Mouse (Mus musculus): Measurements from ENCODE around the gene Gnai2. TPM values are rescaled to one million over a fixed set of nuclear protein-coding genes. Genes with fewer than 3 reads are reported as not detected.

Gene Gnai2
- polyA plus RNA-seq, 1 experiment from 2014 or later = 397 TPM

- H3K4me1 ChIP-seq = peaks cover 25% of the 10 kb centered on the region
- ATAC-seq = no peak
- no peak overlapping the region for H3K4me3 ChIP-seq
- no peaks in the 10 kb centered on the region for H3K27me3 ChIP-seq
- no peaks in the 10 kb centered on the region for H3K36me3 ChIP-seq (ENCODE audit: poor library complexity, severe bottlenecking)
- no peak overlapping the region for H3K4me2 ChIP-seq
- H3K9ac ChIP-seq = no peak overlapping the region
- no peaks in the 10 kb centered on the region for H3K9me3 ChIP-seq (replicated peaks)
- no peak overlapping the region for H3K27ac ChIP-seq
- WGBS = 90% methylated on average over 2 of the region's 2 CpGs
Measured at GRCm38 (mm10) chr9:107653474-107653873, 18.3 kb upstream of the Gnai2 start.

GRCm38 (mm10) chr9:107650708-107651481 is 15.7 kb upstream of the Gnai2 start:
- peak overlapping the region; percentile 26 for H3K9ac ChIP-seq
- WGBS = 21% methylated on average over 12 of the region's 12 CpGs
- no peak overlapping the region for H3K4me3 ChIP-seq
- no peaks in the 10 kb centered on the region for H3K9me3 ChIP-seq (replicated peaks)
- peaks cover 25% of the 10 kb centered on the region for H3K4me1 ChIP-seq
- H3K36me3 ChIP-seq (ENCODE audit: poor library complexity, severe bottlenecking) = no peaks in the 10 kb centered on the region
- H3K27ac ChIP-seq = peak overlapping the region; percentile 75
- no peaks in the 10 kb centered on the region for H3K27me3 ChIP-seq
- ATAC-seq = peak; percentile 81
- peak overlapping the region; percentile 14; the same call in 1 of the 2 replicates for H3K4me2 ChIP-seq

- ATAC-seq = peak; percentile 19; the same call in 1 of the 2 replicates
- H3K4me3 ChIP-seq = no peak overlapping the region
- H3K9me3 ChIP-seq (replicated peaks) = no peaks in the 10 kb centered on the region
- H3K36me3 ChIP-seq (ENCODE audit: poor library complexity, severe bottlenecking) = no peaks in the 10 kb centered on the region
- H3K27ac ChIP-seq = peak overlapping the region; percentile 75
- H3K4me1 ChIP-seq = peaks cover 29% of the 10 kb centered on the region
- 65% methylated on average over 7 of the region's 7 CpGs for WGBS
- H3K9ac ChIP-seq = peak overlapping the region; percentile 26; the same call in 1 of the 2 replicates
- H3K27me3 ChIP-seq = no peaks in the 10 kb centered on the region
- H3K4me2 ChIP-seq = peak overlapping the region; percentile 14; the same call in 1 of the 2 replicates
Measured at GRCm38 (mm10) chr9:107650225-107650624, 15.1 kb upstream of the Gnai2 start.

GRCm38 (mm10) chr9:107648767-107649166 is 13.6 kb upstream of the Gnai2 start:
- peaks cover 39% of the 10 kb centered on the region for H3K4me1 ChIP-seq
- H3K27ac ChIP-seq = no peak overlapping the region
- no peak overlapping the region for H3K9ac ChIP-seq
- H3K4me2 ChIP-seq = no peak overlapping the region
- H3K4me3 ChIP-seq = no peak overlapping the region
- ATAC-seq = no peak
- 60% methylated on average over 3 of the region's 3 CpGs for WGBS
- H3K9me3 ChIP-seq (replicated peaks) = no peaks in the 10 kb centered on the region
- no peaks in the 10 kb centered on the region for H3K27me3 ChIP-seq
- H3K36me3 ChIP-seq (ENCODE audit: poor library complexity, severe bottlenecking) = no peaks in the 10 kb centered on the region

- H3K4me2 ChIP-seq = no peak overlapping the region
- no peaks in the 10 kb centered on the region for H3K27me3 ChIP-seq
- ATAC-seq = no peak
- H3K9ac ChIP-seq = no peak overlapping the region
- H3K9me3 ChIP-seq (replicated peaks) = no peaks in the 10 kb centered on the region
- H3K4me1 ChIP-seq = peaks cover 41% of the 10 kb centered on the region
- no peak overlapping the region for H3K27ac ChIP-seq
- H3K4me3 ChIP-seq = no peak overlapping the region
- WGBS = 83% methylated on average over 6 of the region's 6 CpGs
- no peaks in the 10 kb centered on the region for H3K36me3 ChIP-seq (ENCODE audit: poor library complexity, severe bottlenecking)
Measured at GRCm38 (mm10) chr9:107646975-107647374, 11.8 kb upstream of the Gnai2 start.

GRCm38 (mm10) chr9:107645577-107645976 is 10.4 kb upstream of the Gnai2 start:
- 9% methylated on average over 5 of the region's 5 CpGs for WGBS
- no peak overlapping the region for H3K9ac ChIP-seq
- peak; percentile 58 for ATAC-seq
- no peak overlapping the region for H3K4me3 ChIP-seq
- peaks cover 40% of the 10 kb centered on the region for H3K4me1 ChIP-seq
- no peaks in the 10 kb centered on the region for H3K36me3 ChIP-seq (ENCODE audit: poor library complexity, severe bottlenecking)
- no peak overlapping the region for H3K27ac ChIP-seq
- H3K4me2 ChIP-seq = no peak overlapping the region
- no peaks in the 10 kb centered on the region for H3K27me3 ChIP-seq
- no peaks in the 10 kb centered on the region for H3K9me3 ChIP-seq (replicated peaks)

- Histone ChIP-seq H3K9me3 (replicated peaks) (no peaks in the 10 kb centered on the region), H3K27me3 (no peaks in the 10 kb centered on the region), H3K4me1 (peaks cover 39% of the 10 kb centered on the region), H3K9ac (peak overlapping the region; percentile 66; the same call in 1 of the 2 replicates), H3K4me3 (no peak overlapping the region), H3K27ac (no peak overlapping the region), H3K36me3 (ENCODE audit: poor library complexity, severe bottlenecking) (no peaks in the 10 kb centered on the region), H3K4me2 (peak overlapping the region; percentile 67; the same call in 1 of the 2 replicates)
- 52% methylated on average over 7 of the region's 7 CpGs for WGBS
- ATAC-seq = 0 out of 2 replicates have a peak, but pooled peaks have one; percentile 6
Measured at GRCm38 (mm10) chr9:107645153-107645510, 10.0 kb upstream of the Gnai2 start.

GRCm38 (mm10) chr9:107644495-107645152 is 9.5 kb upstream of the Gnai2 start:
- 0 out of 2 replicates have a peak overlapping the region, but pooled peaks have one; percentile 35 for H3K27ac ChIP-seq
- ATAC-seq = peak; percentile 73
- peak overlapping the region; percentile 37 for H3K4me3 ChIP-seq

GRCm38 (mm10) chr9:107643544-107644214 is 8.5 kb upstream of the Gnai2 start:
- H3K9ac ChIP-seq = no peak overlapping the region
- no peak overlapping the region for H3K4me3 ChIP-seq
- no peaks in the 10 kb centered on the region for H3K36me3 ChIP-seq (ENCODE audit: poor library complexity, severe bottlenecking)

More at GRCm38 (mm10) chr9:107644495-107645152, 9.5 kb upstream of the Gnai2 start:
- Histone ChIP-seq H3K27me3 (no peaks in the 10 kb centered on the region), H3K9me3 (replicated peaks) (no peaks in the 10 kb centered on the region), H3K4me1 (peaks cover 37% of the 10 kb centered on the region), H3K4me2 (peak overlapping the region; percentile 67), H3K9ac (peak overlapping the region; percentile 66), H3K36me3 (ENCODE audit: poor library complexity, severe bottlenecking) (no peaks in the 10 kb centered on the region)
- WGBS = 4% methylated on average over 35 of the region's 35 CpGs

GRCm38 (mm10) chr9:107641666-107642065 is 6.5 kb upstream of the Gnai2 start:
- 16% methylated on average over 8 of the region's 8 CpGs for WGBS
- Histone ChIP-seq H3K4me2 (no peak overlapping the region), H3K27me3 (no peaks in the 10 kb centered on the region), H3K9me3 (replicated peaks) (no peaks in the 10 kb centered on the region), H3K4me1 (peaks cover 47% of the 10 kb centered on the region), H3K4me3 (no peak overlapping the region), H3K27ac (peak overlapping the region; percentile 49), H3K36me3 (ENCODE audit: poor library complexity, severe bottlenecking) (no peaks in the 10 kb centered on the region), H3K9ac (0 out of 2 replicates have a peak overlapping the region, but pooled peaks have one; percentile 0)
- no peak for ATAC-seq

More at GRCm38 (mm10) chr9:107643544-107644214, 8.5 kb upstream of the Gnai2 start:
- Histone ChIP-seq H3K4me2 (peak overlapping the region; percentile 67), H3K27me3 (no peaks in the 10 kb centered on the region), H3K27ac (no peak overlapping the region), H3K4me1 (peaks cover 34% of the 10 kb centered on the region), H3K9me3 (replicated peaks) (no peaks in the 10 kb centered on the region)
- WGBS = 93% methylated on average over 13 of the region's 13 CpGs
- ATAC-seq = no peak

GRCm38 (mm10) chr9:107640257-107640772 is 5.1 kb upstream of the Gnai2 start:
- Histone ChIP-seq H3K4me3 (no peak overlapping the region), H3K4me2 (no peak overlapping the region), H3K27me3 (no peaks in the 10 kb centered on the region), H3K4me1 (peaks cover 56% of the 10 kb centered on the region), H3K36me3 (ENCODE audit: poor library complexity, severe bottlenecking) (no peaks in the 10 kb centered on the region), H3K9me3 (replicated peaks) (no peaks in the 10 kb centered on the region), H3K9ac (no peak overlapping the region; the same call in 1 of the 2 replicates), H3K27ac (no peak overlapping the region)
- no peak for ATAC-seq
- WGBS = 38% methylated on average over 8 of the region's 8 CpGs
